ENCODE assay signal across 28 mouse cellular contexts in the genomic region with DNA sequence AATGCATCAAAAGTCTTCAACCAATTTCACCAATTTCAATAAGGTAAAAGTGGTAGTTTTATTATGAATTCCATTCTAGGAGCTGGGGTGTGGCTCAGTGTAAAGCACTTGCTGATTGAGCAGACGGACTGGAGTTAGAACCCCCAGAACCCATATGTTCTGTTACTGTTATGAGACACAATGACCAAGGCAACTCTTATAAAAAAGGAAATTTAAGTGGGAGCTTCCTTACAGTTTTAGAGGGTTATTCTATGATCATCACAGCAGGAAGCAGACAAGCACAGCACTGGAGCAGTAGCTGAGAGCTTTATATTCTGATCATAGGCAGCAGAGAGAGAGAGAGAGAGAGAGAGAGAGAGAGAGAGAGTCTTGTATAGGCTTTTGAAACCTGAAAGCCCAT.
"Had no signal": no experiment of that assay in that cellular context is flagged by ENCODE, and none has a peak within 500 bp of the region (broad histone marks: within the 10 kb centered on the region; RNA-seq: fewer than 3 reads in every experiment).

No protein-coding gene starts in this region.

- H3K4me2 ChIP-seq: embryonic facial prominence, embryonic 12.5 days; embryonic facial prominence, embryonic 13.5 days; embryonic facial prominence, embryonic 15.5 days; forebrain, embryonic 12.5 days; forebrain, embryonic 13.5 days; forebrain, embryonic 15.5 days had no signal

- H3K27me3 ChIP-seq: embryonic facial prominence, embryonic 12.5 days; embryonic facial prominence, embryonic 13.5 days; embryonic facial prominence, embryonic 15.5 days; forebrain, embryonic 12.5 days; forebrain, embryonic 13.5 days; forebrain, embryonic 15.5 days had no signal

- H3K4me1 ChIP-seq: embryonic facial prominence, embryonic 15.5 days; forebrain, embryonic 15.5 days had no signal

- H3K9me3 ChIP-seq: embryonic facial prominence, embryonic 10.5 days; embryonic facial prominence, embryonic 12.5 days; embryonic facial prominence, embryonic 13.5 days; embryonic facial prominence, embryonic 15.5 days; forebrain, embryonic 10.5 days; forebrain, embryonic 12.5 days; forebrain, embryonic 13.5 days; forebrain, embryonic 15.5 days had no signal

- H3K4me3 ChIP-seq: embryonic facial prominence, embryonic 10.5 days; embryonic facial prominence, embryonic 12.5 days; embryonic facial prominence, embryonic 13.5 days; embryonic facial prominence, embryonic 15.5 days; erythroblast, embryonic 14.5 days; forebrain, embryonic 10.5 days; forebrain, embryonic 12.5 days; forebrain, embryonic 13.5 days; forebrain, embryonic 15.5 days; gastrocnemius, adult 2 months; heart, adult 2 months had no signal

- DNase-seq: cerebellum, adult 2 months; cerebellum, adult 8-10 months; cerebellum, adult 9-10 months; cerebellum, adult 9-11 months; cerebellum, postnatal 10 days; cerebellum, postnatal 14 days; cerebellum, postnatal 25 days; cerebellum, postnatal 36 days; embryo, embryonic 11 days; forebrain, postnatal 0 days; gastrocnemius, adult 2 months; gastrocnemius, postnatal 10 days; gastrocnemius, postnatal 14 days; gastrocnemius, postnatal 25 days; gastrocnemius, postnatal 36 days; heart, adult 18-20 months; heart, adult 2 months had no signal

- H3K36me3 ChIP-seq: embryonic facial prominence, embryonic 10.5 days; embryonic facial prominence, embryonic 12.5 days; embryonic facial prominence, embryonic 13.5 days; embryonic facial prominence, embryonic 15.5 days; forebrain, embryonic 10.5 days; forebrain, embryonic 12.5 days; forebrain, embryonic 15.5 days had no signal

- ATAC-seq: forebrain, embryonic 13.5 days; forebrain, embryonic 14.5 days; forebrain, embryonic 15.5 days; forebrain, embryonic 16.5 days; forebrain, postnatal 0 days had no signal

- H3K9ac ChIP-seq: embryonic facial prominence, embryonic 12.5 days; embryonic facial prominence, embryonic 13.5 days; embryonic facial prominence, embryonic 15.5 days; forebrain, embryonic 12.5 days; forebrain, embryonic 13.5 days; forebrain, embryonic 15.5 days; forebrain, postnatal 0 days had no signal

- H3K27ac ChIP-seq: embryonic facial prominence, embryonic 10.5 days; embryonic facial prominence, embryonic 12.5 days; embryonic facial prominence, embryonic 13.5 days; embryonic facial prominence, embryonic 15.5 days; forebrain, embryonic 10.5 days; forebrain, embryonic 12.5 days; forebrain, embryonic 13.5 days; forebrain, embryonic 15.5 days; gastrocnemius, adult 2 months; heart, adult 2 months had no signal
